Mouse (Mus musculus) heart, adult 2 months (tissue): Measurements from ENCODE around the gene Gm3435.
"Not testable (repeated sequence)": the region's sequence is repeated elsewhere in the genome, so short reads cannot be mapped to it uniquely, and the experiment has no call there.

ENCODE experiments used
- CTCF ChIP-seq: fragments of 200-600 bp; IDR thresholded peaks from 2 replicates; pipeline ENCODE4 v1.8.1; 2022; ENCODE audit warnings: antibody characterized with exemption, mild to moderate bottlenecking, moderate library complexity
- POLR2A ChIP-seq: fragments of 200-500 bp; IDR thresholded peaks from 2 replicates; pipeline ENCODE4 v1.6.1; 2011; ENCODE audit warnings: mild to moderate bottlenecking, low read depth, low read length, control low read depth; ENCODE audit not compliant: insufficient read depth

- not testable (repeated sequence) for TF ChIP-seq CTCF, POLR2A
Observed at GRCm38 (mm10) chr17:15023878-15024492, 14.0 kb downstream of the Gm3435 start.
